Mouse (Mus musculus) midbrain, embryonic 12.5 days (tissue): ENCODE results near the gene Omd. TPM values are rescaled to one million over a fixed set of nuclear protein-coding genes. Genes with fewer than 3 reads are reported as not detected.
"Not testable (repeated sequence)": the region's sequence is repeated elsewhere in the genome, so short reads cannot be mapped to it uniquely, and the experiment has no call there.

Source experiments
- ATAC-seq: fragments of 200-750 bp; cut with Nextera tagmentation; 2 replicates; pipeline ENCODE4 v1.8.0; 2017; ENCODE audit warnings: low read depth, moderate TSS enrichment, moderate library complexity; ENCODE audit not compliant: low FRiP score
- H3K27ac ChIP-seq: fragments of 300-500 bp; sonication (generic); replicated peaks from 2 replicates; pipeline ENCODE4 v1.5.1; 2016; ENCODE audit warnings: mild to moderate bottlenecking
- H3K27me3 ChIP-seq: fragments of 300-500 bp; sonication (generic); 2 replicates; pipeline ENCODE4 v1.6.1; 2016; ENCODE audit warnings: mild to moderate bottlenecking
- H3K36me3 ChIP-seq: fragments of 300-500 bp; sonication (generic); 2 replicates; pipeline ENCODE4 v1.6.1; 2016
- H3K4me1 ChIP-seq: fragments of 300-500 bp; sonication (generic); 2 replicates; pipeline ENCODE4 v1.6.1; 2016
- H3K4me2 ChIP-seq: fragments of 300-500 bp; sonication (generic); replicated peaks from 2 replicates; pipeline ENCODE4 v1.6.1; 2016; ENCODE audit warnings: mild to moderate bottlenecking, moderate library complexity
- H3K4me3 ChIP-seq: fragments of 300-500 bp; sonication (generic); 2 replicates; pipeline ENCODE4 v1.5.1; 2016; ENCODE audit warnings: mild to moderate bottlenecking
- H3K9ac ChIP-seq: fragments of 300-500 bp; sonication (generic); replicated peaks from 2 replicates; pipeline ENCODE4 v1.6.1; 2016; ENCODE audit warnings: mild to moderate bottlenecking, moderate library complexity
- H3K9me3 ChIP-seq: fragments of 300-500 bp; sonication (generic); 2 replicates; pipeline ENCODE4 v1.6.1; 2016; ENCODE audit warnings: mild to moderate bottlenecking
- WGBS: fragments of 180-500 bp; shearing (Covaris S2); methylation state at CpG from one replicate; pipeline ENCODE4 v1.1.7; 2016; 5-methylcytosine and 5-hydroxymethylcytosine counted together
- polyA plus RNA-seq: library from polyadenylated mRNA; unstranded; fragments of >200 nt; fragmentation: Nextera tagmentation; extraction: Ambion mirVana; gene quantifications from 2 replicates; pipeline ENCODE4 v1.2.1, GENCODE M21; 2016

Gene Omd
- polyA plus RNA-seq, 1 experiment from 2014 or later = 0.96 TPM

GRCm38 (mm10) chr13:49560886-49561285 is 21.4 kb upstream of the Omd start:
- Histone ChIP-seq H3K4me3 (no peak overlapping the region), H3K9me3 (no peaks in the 10 kb centered on the region), H3K27ac (no peak overlapping the region), H3K27me3 (no peaks in the 10 kb centered on the region), H3K4me2 (no peak overlapping the region), H3K36me3 (no peaks in the 10 kb centered on the region), H3K9ac (no peak overlapping the region), H3K4me1 (no peaks in the 10 kb centered on the region)
- no peak for ATAC-seq
- WGBS = 80% methylated on average over 2 of the region's 2 CpGs

GRCm38 (mm10) chr13:49564347-49564746 is 17.9 kb upstream of the Omd start:
- no peaks in the 10 kb centered on the region for H3K36me3 ChIP-seq
- H3K4me2 ChIP-seq = no peak overlapping the region
- H3K27ac ChIP-seq = no peak overlapping the region
- no peaks in the 10 kb centered on the region for H3K4me1 ChIP-seq
- H3K9ac ChIP-seq = no peak overlapping the region
- no peak for ATAC-seq
- no peak overlapping the region for H3K4me3 ChIP-seq
- no peaks in the 10 kb centered on the region for H3K27me3 ChIP-seq
- no peaks in the 10 kb centered on the region for H3K9me3 ChIP-seq
- 79% methylated on average over 1 of the region's 1 CpGs for WGBS

GRCm38 (mm10) chr13:49570371-49570770 is 11.9 kb upstream of the Omd start:
- Histone ChIP-seq H3K9ac (no peak overlapping the region), H3K27me3 (no peaks in the 10 kb centered on the region), H3K4me2 (no peak overlapping the region), H3K4me1 (no peaks in the 10 kb centered on the region), H3K9me3 (no peaks in the 10 kb centered on the region), H3K4me3 (no peak overlapping the region), H3K36me3 (no peaks in the 10 kb centered on the region), H3K27ac (no peak overlapping the region)
- WGBS = 72% methylated on average over 3 of the region's 3 CpGs
- ATAC-seq = no peak

GRCm38 (mm10) chr13:49571418-49571817 is 10.8 kb upstream of the Omd start:
- Histone ChIP-seq H3K9me3 (no peaks in the 10 kb centered on the region), H3K27ac (no peak overlapping the region), H3K27me3 (no peaks in the 10 kb centered on the region), H3K36me3 (no peaks in the 10 kb centered on the region), H3K4me1 (no peaks in the 10 kb centered on the region), H3K4me3 (no peak overlapping the region), H3K9ac (no peak overlapping the region), H3K4me2 (no peak overlapping the region)
- ATAC-seq = no peak
- WGBS = 80% methylated on average over 2 of the region's 2 CpGs

GRCm38 (mm10) chr13:49583859-49584258 is 1.6 kb downstream of the Omd start:
- H3K27ac ChIP-seq = no peak overlapping the region
- H3K4me2 ChIP-seq = no peak overlapping the region
- H3K4me3 ChIP-seq = no peak overlapping the region
- no peaks in the 10 kb centered on the region for H3K36me3 ChIP-seq
- no peak overlapping the region for H3K9ac ChIP-seq
- H3K9me3 ChIP-seq = no peaks in the 10 kb centered on the region
- H3K4me1 ChIP-seq = no peaks in the 10 kb centered on the region
- ATAC-seq = no peak
- H3K27me3 ChIP-seq = no peaks in the 10 kb centered on the region

GRCm38 (mm10) chr13:49584307-49585005 is 2.2 kb downstream of the Omd start:
- no peak overlapping the region for H3K4me2 ChIP-seq
- H3K36me3 ChIP-seq = no peaks in the 10 kb centered on the region
- H3K4me3 ChIP-seq = no peak overlapping the region
- no peak overlapping the region for H3K9ac ChIP-seq
- no peak for ATAC-seq
- no peaks in the 10 kb centered on the region for H3K9me3 ChIP-seq
- H3K27me3 ChIP-seq = no peaks in the 10 kb centered on the region
- 75% methylated on average over 8 of the region's 8 CpGs for WGBS
- H3K4me1 ChIP-seq = no peaks in the 10 kb centered on the region
- H3K27ac ChIP-seq = no peak overlapping the region

- Histone ChIP-seq H3K9ac (no peak overlapping the region), H3K27me3 (no peaks in the 10 kb centered on the region), H3K36me3 (no peaks in the 10 kb centered on the region), H3K4me2 (no peak overlapping the region), H3K4me3 (no peak overlapping the region), H3K27ac (no peak overlapping the region), H3K4me1 (no peaks in the 10 kb centered on the region), H3K9me3 (no peaks in the 10 kb centered on the region)
- 96% methylated on average over 6 of the region's 6 CpGs for WGBS
- no peak for ATAC-seq
These were observed 3.8 kb downstream of the Omd start for GRCm38 (mm10) chr13:49586062-49586461.

- H3K9ac ChIP-seq, H3K4me1 ChIP-seq, H3K36me3 ChIP-seq, H3K27ac ChIP-seq, H3K4me3 ChIP-seq, H3K4me2 ChIP-seq, H3K27me3 ChIP-seq, H3K9me3 ChIP-seq, ATAC-seq: not testable (repeated sequence)
- WGBS = 34% methylated on average over 2 of the region's 2 CpGs
These were observed 20.3 kb downstream of the Omd start for GRCm38 (mm10) chr13:49602541-49602940.

- Histone ChIP-seq H3K27me3 (no peaks in the 10 kb centered on the region), H3K4me3 (no peak overlapping the region), H3K4me1 (no peaks in the 10 kb centered on the region), H3K4me2 (no peak overlapping the region), H3K9ac (no peak overlapping the region), H3K9me3 (no peaks in the 10 kb centered on the region), H3K36me3 (no peaks in the 10 kb centered on the region), H3K27ac (no peak overlapping the region)
- ATAC-seq = no peak
These were observed 21.3 kb downstream of the Omd start for GRCm38 (mm10) chr13:49603603-49604002.

- Histone ChIP-seq H3K9me3 (no peaks in the 10 kb centered on the region), H3K36me3 (no peaks in the 10 kb centered on the region), H3K4me3 (no peak within 1 kb of the TSS), H3K4me1 (no peaks in the 10 kb centered on the region), H3K27ac (no peak within 1 kb of the TSS), H3K9ac (no peak within 1 kb of the TSS), H3K4me2 (no peak within 1 kb of the TSS), H3K27me3 (no peaks in the 10 kb centered on the region)
- WGBS = 79% methylated on average over 4 of the region's 4 CpGs
- ATAC-seq = no peak
These were observed 25.5 kb downstream of the Omd start, which contains the start of gene Ogn for GRCm38 (mm10) chr13:49607714-49608113. Ogn (plus strand) TSS chr13:49608046.

GRCm38 (mm10) chr13:49608589-49609322 is 26.5 kb downstream of the Omd start:
- Histone ChIP-seq H3K36me3 (no peaks in the 10 kb centered on the region), H3K4me1 (no peaks in the 10 kb centered on the region), H3K4me2 (no peak overlapping the region), H3K27me3 (no peaks in the 10 kb centered on the region), H3K4me3 (no peak overlapping the region), H3K9ac (no peak overlapping the region), H3K9me3 (no peaks in the 10 kb centered on the region), H3K27ac (no peak overlapping the region)
- no peak for ATAC-seq
- 80% methylated on average over 4 of the region's 4 CpGs for WGBS

- Histone ChIP-seq H3K9me3 (no peaks in the 10 kb centered on the region), H3K9ac (no peak overlapping the region), H3K36me3 (no peaks in the 10 kb centered on the region), H3K4me1 (no peaks in the 10 kb centered on the region), H3K27me3 (no peaks in the 10 kb centered on the region), H3K4me2 (no peak overlapping the region), H3K4me3 (no peak overlapping the region), H3K27ac (no peak overlapping the region)
- no peak for ATAC-seq
- WGBS = 87% methylated on average over 3 of the region's 3 CpGs
These were observed 34.8 kb downstream of the Omd start for GRCm38 (mm10) chr13:49617021-49617420.
